Mouse (Mus musculus): ENCODE results near the gene Mki67.

- no peak for TF ChIP-seq GATA1 (IDR thresholded peaks at IDR 0.05; ENCODE audit: low read length)
- TF ChIP-seq TAL1 (IDR thresholded peaks at IDR 0.05; ENCODE audit: low read length): no peak
These were observed 42.8 kb upstream of the Mki67 start for GRCm38 (mm10) chr7:135758754-135759510.

All from erythroblast, embryonic 14.5 days (primary cell).